Mouse (Mus musculus): ENCODE data around the gene Spon1. TPM values are rescaled to one million over a fixed set of nuclear protein-coding genes. Genes with fewer than 3 reads are reported as not detected.

Gene Spon1
- polyA plus RNA-seq, 1 experiment from 2014 or later, result 3.1 TPM

DNA sequence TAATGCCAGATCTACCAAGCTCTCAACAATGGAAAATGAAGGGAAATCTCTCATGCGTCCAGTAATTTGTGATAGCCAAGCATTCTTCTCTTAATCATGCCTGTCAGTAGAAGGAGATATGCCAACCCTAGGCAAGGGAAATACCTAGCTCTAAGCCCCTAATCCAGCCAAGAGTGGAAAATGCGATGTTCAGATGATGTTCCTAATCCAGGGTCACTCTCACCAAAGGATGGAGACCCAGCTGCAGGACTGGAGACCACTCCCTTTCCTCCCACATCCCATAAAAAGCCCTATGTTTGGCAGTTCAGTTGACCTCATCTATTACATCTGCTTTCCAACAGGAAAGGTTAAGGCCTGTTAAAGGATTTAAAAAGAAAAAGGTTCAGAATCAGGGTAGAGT is 62.8 kb downstream of the Spon1 start:
- ATAC-seq (ENCODE audit: low FRiP score, low TSS enrichment), result no peak
- Histone ChIP-seq H3K9ac (ENCODE audit: low read length) (no peak overlapping the region), H3K4me3 (ENCODE audit: low read depth, low read length) (no peak overlapping the region), H3K27ac (replicated peaks) (no peak overlapping the region), H3K27me3 (ENCODE audit: control insufficient read depth, insufficient read depth, low read length) (no peaks in the 10 kb centered on the region), H3K4me1 (replicated peaks; ENCODE audit: control insufficient read depth, insufficient read depth) (no peaks in the 10 kb centered on the region), H3K4me2 (replicated peaks; ENCODE audit: low read depth) (no peak overlapping the region), H3K36me3 (ENCODE audit: control insufficient read depth, insufficient read depth, low read length) (no peaks in the 10 kb centered on the region), H3K9me3 (ENCODE audit: control insufficient read depth, low read length) (no peaks in the 10 kb centered on the region)
- TF ChIP-seq CTCF (IDR thresholded peaks at IDR 0.05; ENCODE audit: low read depth) (no peak), EP300 (optimal IDR thresholded peaks at IDR 0.05) (no peak)
- WGBS, result 61% methylated on average over 2 of the region's 2 CpGs
- DNase-seq (ENCODE audit: low spot score), result no peak

DNA sequence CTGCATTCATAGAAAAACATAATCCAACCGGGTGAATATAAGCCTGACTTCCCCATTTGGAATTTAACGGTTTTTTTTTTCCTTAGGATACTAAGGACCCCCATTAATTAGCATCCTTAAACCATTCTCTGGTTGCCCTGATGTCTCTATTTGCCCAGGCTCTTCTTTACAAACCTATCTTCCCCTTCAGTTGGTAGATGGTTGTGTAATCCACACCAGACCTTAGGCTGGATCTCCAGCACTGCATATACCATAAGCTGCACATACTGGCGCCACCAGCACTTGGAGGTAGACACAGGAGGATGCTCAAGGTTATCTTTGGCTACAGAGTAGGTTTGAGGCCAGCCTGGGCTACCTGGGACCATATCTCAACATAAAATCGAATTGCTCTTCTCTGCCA is 71.4 kb downstream of the Spon1 start:
- H3K4me2 ChIP-seq (replicated peaks; ENCODE audit: low read depth), result no peak overlapping the region
- H3K36me3 ChIP-seq (ENCODE audit: control insufficient read depth, insufficient read depth, low read length), result no peaks in the 10 kb centered on the region
- TF ChIP-seq EP300 (optimal IDR thresholded peaks at IDR 0.05) (no peak), CTCF (IDR thresholded peaks at IDR 0.05; ENCODE audit: low read depth) (no peak)
- H3K9me3 ChIP-seq (ENCODE audit: control insufficient read depth, low read length), result no peaks in the 10 kb centered on the region
- no peak overlapping the region for H3K4me3 ChIP-seq (ENCODE audit: low read depth, low read length)
- no peak overlapping the region for H3K9ac ChIP-seq (ENCODE audit: low read length)
- no peak for DNase-seq (ENCODE audit: low spot score)
- WGBS, result 92% methylated on average over 4 of the region's 4 CpGs
- ATAC-seq (ENCODE audit: low FRiP score, low TSS enrichment), result no peak
- H3K27ac ChIP-seq (replicated peaks), result no peak overlapping the region
- H3K27me3 ChIP-seq (ENCODE audit: control insufficient read depth, insufficient read depth, low read length), result no peaks in the 10 kb centered on the region
- no peaks in the 10 kb centered on the region for H3K4me1 ChIP-seq (replicated peaks; ENCODE audit: control insufficient read depth, insufficient read depth)

DNA sequence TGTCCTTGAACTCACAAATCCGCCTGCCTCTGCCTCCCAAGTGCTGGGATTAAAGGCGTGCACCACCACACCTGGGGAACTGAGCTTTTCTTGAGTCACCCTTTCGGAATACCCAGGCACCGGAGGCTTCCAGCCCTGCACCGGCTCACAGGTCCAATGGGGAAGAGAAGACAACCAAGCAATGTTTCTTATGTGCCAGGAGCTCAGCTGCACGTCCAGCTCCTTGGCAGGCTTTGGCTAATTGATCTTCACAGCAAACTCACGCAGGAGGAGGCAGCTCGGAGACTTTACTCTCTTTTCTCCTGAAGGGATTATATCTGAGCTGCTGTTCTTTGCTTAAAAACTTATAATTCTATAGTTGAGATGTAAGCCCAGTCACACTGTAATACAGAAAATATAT is 73.6 kb downstream of the Spon1 start:
- no peak for ATAC-seq (ENCODE audit: low FRiP score, low TSS enrichment)
- TF ChIP-seq CTCF (IDR thresholded peaks at IDR 0.05; ENCODE audit: low read depth) (no peak), EP300 (optimal IDR thresholded peaks at IDR 0.05) (no peak)
- 71% methylated on average over 8 of the region's 8 CpGs for WGBS
- Histone ChIP-seq H3K9me3 (ENCODE audit: control insufficient read depth, low read length) (no peaks in the 10 kb centered on the region), H3K4me3 (ENCODE audit: low read depth, low read length) (no peak overlapping the region), H3K9ac (ENCODE audit: low read length) (no peak overlapping the region), H3K27me3 (ENCODE audit: control insufficient read depth, insufficient read depth, low read length) (no peaks in the 10 kb centered on the region), H3K27ac (replicated peaks) (no peak overlapping the region), H3K36me3 (ENCODE audit: control insufficient read depth, insufficient read depth, low read length) (no peaks in the 10 kb centered on the region), H3K4me2 (replicated peaks; ENCODE audit: low read depth) (no peak overlapping the region), H3K4me1 (replicated peaks; ENCODE audit: control insufficient read depth, insufficient read depth) (no peaks in the 10 kb centered on the region)
- DNase-seq (ENCODE audit: low spot score), result no peak

DNA sequence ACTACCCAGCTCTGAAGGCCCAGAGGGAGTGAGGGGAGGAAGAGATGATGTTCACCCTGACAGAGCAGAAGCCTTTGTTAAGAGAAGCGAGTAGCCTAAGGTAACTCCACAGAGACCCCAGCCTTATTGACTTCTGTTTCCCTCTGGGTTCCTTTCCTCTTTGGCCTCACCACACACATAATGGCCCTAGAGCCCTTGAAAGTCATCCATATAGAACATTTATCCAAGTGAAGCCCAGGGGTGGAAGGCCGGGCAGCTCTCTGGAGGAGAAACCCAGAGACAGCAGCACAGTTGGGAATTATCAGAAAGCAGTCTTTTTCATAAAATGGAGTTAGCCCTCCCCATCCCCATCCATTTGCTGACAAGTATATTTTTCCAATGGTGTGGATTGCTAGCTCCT is 75.7 kb downstream of the Spon1 start:
- H3K36me3 ChIP-seq (ENCODE audit: control insufficient read depth, insufficient read depth, low read length), result no peaks in the 10 kb centered on the region
- ATAC-seq (ENCODE audit: low FRiP score, low TSS enrichment) (no peak), DNase-seq (ENCODE audit: low spot score) (no peak)
- no peaks in the 10 kb centered on the region for H3K9me3 ChIP-seq (ENCODE audit: control insufficient read depth, low read length)
- no peak overlapping the region for H3K27ac ChIP-seq (replicated peaks)
- H3K27me3 ChIP-seq (ENCODE audit: control insufficient read depth, insufficient read depth, low read length), result no peaks in the 10 kb centered on the region
- no peak overlapping the region for H3K4me2 ChIP-seq (replicated peaks; ENCODE audit: low read depth)
- no peak overlapping the region for H3K4me3 ChIP-seq (ENCODE audit: low read depth, low read length)
- no peak for TF ChIP-seq EP300 (optimal IDR thresholded peaks at IDR 0.05)
- TF ChIP-seq CTCF (IDR thresholded peaks at IDR 0.05; ENCODE audit: low read depth), result no peak
- H3K4me1 ChIP-seq (replicated peaks; ENCODE audit: control insufficient read depth, insufficient read depth), result no peaks in the 10 kb centered on the region
- no peak overlapping the region for H3K9ac ChIP-seq (ENCODE audit: low read length)
- WGBS, result 88% methylated on average over 2 of the region's 2 CpGs

DNA sequence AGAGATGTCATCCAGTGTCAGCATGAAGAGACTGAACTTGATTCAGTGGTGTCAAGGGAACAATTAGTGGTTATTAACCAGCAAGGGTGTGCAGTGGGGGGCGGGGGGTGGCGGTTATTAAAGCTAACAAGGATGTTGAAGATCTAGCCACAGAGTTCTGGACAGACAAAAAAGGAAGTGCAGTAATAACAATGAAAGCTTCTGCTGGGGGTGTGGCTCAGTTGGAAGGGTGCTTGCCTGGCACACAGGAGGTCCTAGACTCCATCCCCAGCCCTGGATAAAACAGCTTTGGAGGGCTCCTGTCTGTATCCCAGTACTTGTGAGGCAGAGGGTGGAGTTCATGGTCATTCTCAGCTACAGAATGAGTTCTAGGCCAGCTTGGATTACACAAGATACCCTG is 77.4 kb downstream of the Spon1 start:
- no peak for DNase-seq (ENCODE audit: low spot score)
- Histone ChIP-seq H3K9me3 (ENCODE audit: control insufficient read depth, low read length) (no peaks in the 10 kb centered on the region), H3K27ac (replicated peaks) (no peak overlapping the region), H3K4me2 (replicated peaks; ENCODE audit: low read depth) (no peak overlapping the region), H3K4me1 (replicated peaks; ENCODE audit: control insufficient read depth, insufficient read depth) (no peaks in the 10 kb centered on the region), H3K36me3 (ENCODE audit: control insufficient read depth, insufficient read depth, low read length) (no peaks in the 10 kb centered on the region), H3K4me3 (ENCODE audit: low read depth, low read length) (no peak overlapping the region), H3K27me3 (ENCODE audit: control insufficient read depth, insufficient read depth, low read length) (no peaks in the 10 kb centered on the region), H3K9ac (ENCODE audit: low read length) (no peak overlapping the region)
- TF ChIP-seq CTCF (IDR thresholded peaks at IDR 0.05; ENCODE audit: low read depth), result no peak
- no peak for TF ChIP-seq EP300 (optimal IDR thresholded peaks at IDR 0.05)
- 90% methylated on average over 2 of the region's 2 CpGs for WGBS
- ATAC-seq (ENCODE audit: low FRiP score, low TSS enrichment), result no peak

DNA sequence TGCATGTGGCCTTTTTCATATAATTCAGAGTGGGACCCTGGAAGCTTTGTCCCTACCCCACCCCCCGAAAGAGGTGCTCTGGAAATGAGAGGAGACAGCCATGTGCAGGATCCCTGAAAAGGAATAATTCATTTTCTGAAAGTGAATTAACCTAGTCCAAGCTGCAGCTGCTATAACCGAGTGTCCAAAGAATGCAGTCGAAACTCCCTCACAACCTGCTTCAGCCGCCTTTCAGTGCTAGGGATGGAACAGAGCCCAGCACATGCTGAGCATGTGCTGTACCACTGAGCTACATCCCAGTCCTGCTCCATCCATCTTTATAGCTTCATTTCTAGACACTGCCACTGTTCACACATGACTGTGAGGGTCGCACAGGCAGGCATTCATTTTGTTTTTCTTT is 79.4 kb downstream of the Spon1 start:
- H3K4me3 ChIP-seq (ENCODE audit: low read depth, low read length), result no peak overlapping the region
- WGBS, result 60% methylated on average over 5 of the region's 5 CpGs
- no peak overlapping the region for H3K4me2 ChIP-seq (replicated peaks; ENCODE audit: low read depth)
- H3K27me3 ChIP-seq (ENCODE audit: control insufficient read depth, insufficient read depth, low read length), result no peaks in the 10 kb centered on the region
- TF ChIP-seq EP300 (optimal IDR thresholded peaks at IDR 0.05) (no peak), CTCF (IDR thresholded peaks at IDR 0.05; ENCODE audit: low read depth) (no peak)
- no peaks in the 10 kb centered on the region for H3K9me3 ChIP-seq (ENCODE audit: control insufficient read depth, low read length)
- no peaks in the 10 kb centered on the region for H3K36me3 ChIP-seq (ENCODE audit: control insufficient read depth, insufficient read depth, low read length)
- H3K9ac ChIP-seq (ENCODE audit: low read length), result no peak overlapping the region
- H3K27ac ChIP-seq (replicated peaks), result no peak overlapping the region
- H3K4me1 ChIP-seq (replicated peaks; ENCODE audit: control insufficient read depth, insufficient read depth), result no peaks in the 10 kb centered on the region
- DNase-seq (ENCODE audit: low spot score) (no peak), ATAC-seq (ENCODE audit: low FRiP score, low TSS enrichment) (no peak)
